Mouse (Mus musculus) spleen, adult 2 months (tissue): ENCODE data around the gene Rnf145.

Source experiments
- CTCF ChIP-seq: fragments of 200-500 bp; IDR thresholded peaks from 2 replicates; pipeline ENCODE4 v1.5.1; 2011; ENCODE audit warnings: mild to moderate bottlenecking, inconsistent platforms; ENCODE audit not compliant: insufficient read depth, insufficient read length, insufficient replicate concordance; ENCODE audit errors: extremely low read depth
- POLR2A ChIP-seq: fragments of 200-500 bp; IDR thresholded peaks from 2 replicates; pipeline ENCODE4 v1.6.1; 2011; ENCODE audit warnings: low read depth, low read length, inconsistent platforms

DNA sequence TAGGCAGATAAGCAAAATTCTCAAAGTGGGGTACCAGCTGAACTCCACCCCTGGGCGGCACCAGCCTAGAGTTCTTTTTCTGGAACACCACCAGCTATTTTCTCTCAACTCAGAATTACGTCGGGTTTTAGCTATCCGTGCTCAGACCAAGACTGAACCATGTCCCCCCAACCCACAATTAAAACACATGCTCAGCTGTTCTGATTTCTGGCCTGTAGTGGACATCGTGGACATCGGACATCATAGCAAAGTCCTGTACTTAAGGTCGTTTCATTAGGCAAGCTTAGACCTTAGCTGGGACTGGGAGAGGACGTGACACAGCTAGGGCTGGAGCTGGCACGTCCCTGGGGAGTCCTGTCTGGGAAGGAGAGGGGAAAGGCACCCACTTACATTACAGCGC, 93.4 kb downstream of the Rnf145 start:
- TF ChIP-seq POLR2A (no peak), CTCF (no peak)
